Mouse (Mus musculus) neural tube, embryonic 14.5 days (tissue): ENCODE results near the gene Zbtb17. TPM values are rescaled to one million over a fixed set of nuclear protein-coding genes. Genes with fewer than 3 reads are reported as not detected.

Source experiments
- ATAC-seq: fragments of 200-750 bp; cut with Nextera tagmentation; 2 replicates; pipeline ENCODE4 v1.8.0; 2017; ENCODE audit warnings: low read depth, mild to moderate bottlenecking, moderate TSS enrichment, moderate library complexity
- H3K27ac ChIP-seq: fragments of 300-500 bp; sonication (generic); 2 replicates; pipeline ENCODE4 v1.5.1; 2014; ENCODE audit warnings: low read depth, mild to moderate bottlenecking, control low read depth, low read length, moderate library complexity, mixed read lengths
- H3K27me3 ChIP-seq: fragments of 300-500 bp; sonication (generic); 2 replicates; pipeline ENCODE4 v1.6.1; 2014; ENCODE audit warnings: low read length; ENCODE audit not compliant: control insufficient read depth, insufficient read depth
- H3K36me3 ChIP-seq: fragments of 300-500 bp; sonication (generic); 2 replicates; pipeline ENCODE4 v1.6.1; 2014; ENCODE audit warnings: low read length, mixed read lengths; ENCODE audit not compliant: control insufficient read depth, insufficient read depth
- H3K4me1 ChIP-seq: fragments of 300-500 bp; sonication (generic); 2 replicates; pipeline ENCODE4 v1.6.1; 2014; ENCODE audit warnings: low read length; ENCODE audit not compliant: control insufficient read depth, insufficient read depth
- H3K4me2 ChIP-seq: fragments of 300-500 bp; sonication (generic); 2 replicates; pipeline ENCODE4 v1.6.1; 2014; ENCODE audit warnings: mild to moderate bottlenecking, low read depth, low read length, control low read depth
- H3K4me3 ChIP-seq: fragments of 300-500 bp; sonication (generic); 2 replicates; pipeline ENCODE4 v1.5.1; 2014; ENCODE audit warnings: low read depth, low read length, control low read depth, mixed read lengths
- H3K9ac ChIP-seq: fragments of 300-500 bp; sonication (generic); replicated peaks from 2 replicates; pipeline ENCODE4 v1.6.1; 2014; ENCODE audit warnings: low read depth, mild to moderate bottlenecking, control low read depth, low read length, mixed read lengths
- H3K9me3 ChIP-seq: fragments of 300-500 bp; sonication (generic); 2 replicates; pipeline ENCODE4 v1.6.1; 2016; ENCODE audit warnings: low read length; ENCODE audit not compliant: control insufficient read depth
- WGBS: fragments of 180-500 bp; shearing (Covaris S2); extraction: QIAGEN DNeasy Blood & Tissue Kit; methylation state at CpG from one replicate; pipeline ENCODE4 v1.1.7; 2014; 5-methylcytosine and 5-hydroxymethylcytosine counted together
- polyA plus RNA-seq: library from polyadenylated mRNA; unstranded; fragments of >200 nt; fragmentation: Nextera tagmentation; extraction: Ambion mirVana; gene quantifications from 2 replicates; pipeline ENCODE4 v1.2.1, GENCODE M21; 2014

The Zbtb17 gene
- polyA plus RNA-seq, 1 experiment from 2014 or later = 32.2 TPM

GRCm38 (mm10) chr4:141463472-141463871 lies 19.0 kb downstream of the Zbtb17 start:
- Histone ChIP-seq H3K36me3 (peaks cover 52% of the 10 kb centered on the region), H3K9ac (no peak overlapping the region), H3K9me3 (no peaks in the 10 kb centered on the region), H3K27ac (no peak overlapping the region), H3K4me2 (no peak overlapping the region), H3K4me1 (no peaks in the 10 kb centered on the region), H3K4me3 (no peak overlapping the region), H3K27me3 (no peaks in the 10 kb centered on the region)
- 89% methylated on average over 14 of the region's 14 CpGs for WGBS
- no peak for ATAC-seq

- 80% methylated on average over 16 of the region's 16 CpGs for WGBS
- Histone ChIP-seq H3K27ac (no peak overlapping the region), H3K36me3 (peaks cover 64% of the 10 kb centered on the region), H3K9me3 (no peaks in the 10 kb centered on the region), H3K4me3 (no peak overlapping the region), H3K9ac (no peak overlapping the region), H3K4me2 (no peak overlapping the region), H3K4me1 (no peaks in the 10 kb centered on the region), H3K27me3 (no peaks in the 10 kb centered on the region)
- ATAC-seq = no peak
Observed at GRCm38 (mm10) chr4:141464722-141465121, 20.3 kb downstream of the Zbtb17 start.

GRCm38 (mm10) chr4:141465512-141466288 lies 21.2 kb downstream of the Zbtb17 start:
- Histone ChIP-seq H3K4me3 (no peak overlapping the region), H3K36me3 (peaks cover 74% of the 10 kb centered on the region), H3K4me2 (no peak overlapping the region), H3K4me1 (no peaks in the 10 kb centered on the region), H3K9me3 (no peaks in the 10 kb centered on the region), H3K27ac (no peak overlapping the region), H3K9ac (no peak overlapping the region), H3K27me3 (no peaks in the 10 kb centered on the region)
- ATAC-seq = no peak
- WGBS = 92% methylated on average over 32 of the region's 34 CpGs

GRCm38 (mm10) chr4:141466289-141466795 lies 21.9 kb downstream of the Zbtb17 start:
- 93% methylated on average over 16 of the region's 16 CpGs for WGBS

GRCm38 (mm10) chr4:141466844-141467580 lies 22.6 kb downstream of the Zbtb17 start:
- no peak overlapping the region for H3K9ac ChIP-seq
- WGBS = 85% methylated on average over 15 of the region's 15 CpGs

More at GRCm38 (mm10) chr4:141466289-141466795, 21.9 kb downstream of the Zbtb17 start:
- Histone ChIP-seq H3K27me3 (no peaks in the 10 kb centered on the region), H3K4me3 (no peak overlapping the region), H3K27ac (no peak overlapping the region), H3K9me3 (no peaks in the 10 kb centered on the region), H3K4me2 (no peak overlapping the region), H3K4me1 (no peaks in the 10 kb centered on the region), H3K9ac (no peak overlapping the region), H3K36me3 (peaks cover 79% of the 10 kb centered on the region)
- no peak for ATAC-seq

GRCm38 (mm10) chr4:141467581-141467927 lies 23.1 kb downstream of the Zbtb17 start:
- Histone ChIP-seq H3K9me3 (no peaks in the 10 kb centered on the region), H3K36me3 (peaks cover 86% of the 10 kb centered on the region), H3K4me1 (no peaks in the 10 kb centered on the region), H3K4me3 (no peak overlapping the region), H3K27ac (no peak overlapping the region), H3K9ac (no peak overlapping the region), H3K27me3 (no peaks in the 10 kb centered on the region), H3K4me2 (no peak overlapping the region)
- ATAC-seq = no peak
- 82% methylated on average over 6 of the region's 6 CpGs for WGBS

More at GRCm38 (mm10) chr4:141466844-141467580, 22.6 kb downstream of the Zbtb17 start:
- Histone ChIP-seq H3K27me3 (no peaks in the 10 kb centered on the region), H3K27ac (no peak overlapping the region), H3K4me3 (no peak overlapping the region), H3K9me3 (no peaks in the 10 kb centered on the region), H3K36me3 (peaks cover 81% of the 10 kb centered on the region), H3K4me1 (no peaks in the 10 kb centered on the region), H3K4me2 (no peak overlapping the region)
- no peak for ATAC-seq

GRCm38 (mm10) chr4:141468576-141468975 lies 24.1 kb downstream of the Zbtb17 start:
- 62% methylated on average over 10 of the region's 10 CpGs for WGBS
- no peaks in the 10 kb centered on the region for H3K9me3 ChIP-seq
- ATAC-seq = no peak
- no peaks in the 10 kb centered on the region for H3K27me3 ChIP-seq
- H3K4me2 ChIP-seq = no peak overlapping the region
- H3K4me3 ChIP-seq = no peak overlapping the region
- no peaks in the 10 kb centered on the region for H3K4me1 ChIP-seq
- H3K27ac ChIP-seq = no peak overlapping the region
- H3K36me3 ChIP-seq = peaks cover 90% of the 10 kb centered on the region
- no peak overlapping the region for H3K9ac ChIP-seq

- H3K4me1 ChIP-seq = no peaks in the 10 kb centered on the region
- H3K36me3 ChIP-seq = peaks cover 92% of the 10 kb centered on the region
- H3K27me3 ChIP-seq = no peaks in the 10 kb centered on the region
- no peak overlapping the region for H3K4me3 ChIP-seq
- H3K9ac ChIP-seq = no peak overlapping the region
- H3K27ac ChIP-seq = no peak overlapping the region
- H3K9me3 ChIP-seq = no peaks in the 10 kb centered on the region
- no peak overlapping the region for H3K4me2 ChIP-seq
- 95% methylated on average over 9 of the region's 9 CpGs for WGBS
- no peak for ATAC-seq
Observed at GRCm38 (mm10) chr4:141469343-141469742, 24.9 kb downstream of the Zbtb17 start.

- no peak for ATAC-seq
- WGBS = over 99% methylated on average over 16 of the region's 16 CpGs
Observed at GRCm38 (mm10) chr4:141471491-141471890, 27.0 kb downstream of the Zbtb17 start.

More at GRCm38 (mm10) chr4:141471491-141471890, 27.0 kb downstream of the Zbtb17 start:
- no peak overlapping the region for H3K9ac ChIP-seq
- H3K36me3 ChIP-seq = peaks cover 92% of the 10 kb centered on the region
- no peaks in the 10 kb centered on the region for H3K9me3 ChIP-seq
- no peaks in the 10 kb centered on the region for H3K27me3 ChIP-seq
- H3K4me2 ChIP-seq = no peak overlapping the region
- no peak overlapping the region for H3K4me3 ChIP-seq
- no peaks in the 10 kb centered on the region for H3K4me1 ChIP-seq
- no peak overlapping the region for H3K27ac ChIP-seq
